Mouse (Mus musculus): ENCODE results near the gene Tulp3.

Gene Tulp3

DNA sequence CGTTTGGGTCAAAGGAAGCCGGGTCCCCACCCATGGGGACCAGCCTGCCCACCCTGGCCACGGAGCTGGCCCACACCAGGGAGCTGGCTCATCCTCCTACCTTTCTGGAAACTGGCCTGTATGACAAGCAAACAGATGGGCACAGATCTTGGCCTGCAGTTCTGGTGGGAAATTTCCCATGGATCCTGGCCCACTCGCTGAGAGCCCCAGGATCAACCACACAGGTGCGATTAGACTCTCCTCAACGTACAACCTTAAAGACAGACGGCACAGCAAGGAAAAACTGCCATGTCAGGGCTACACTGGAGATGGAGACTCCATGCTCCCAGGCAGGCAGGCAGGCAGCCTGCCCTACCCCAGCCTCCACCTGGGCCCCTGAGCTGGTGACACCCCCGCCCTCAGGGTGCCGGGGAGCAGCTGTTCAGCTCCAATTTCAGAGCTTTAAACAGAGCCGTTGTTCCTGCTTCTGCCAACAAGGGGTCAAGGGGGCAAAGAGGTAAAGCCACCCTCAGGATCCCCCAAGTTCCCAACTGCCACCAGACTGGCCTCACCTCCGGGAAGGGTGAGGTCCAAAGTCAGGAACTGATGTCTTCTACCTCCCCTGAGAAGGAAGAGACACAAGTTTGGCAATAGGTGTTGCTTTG is 58.8 kb downstream of the Tulp3 start:
- DNase-seq (ENCODE audit: low read depth) = no peak

GRCm38 (mm10) chr6:128295876-128296749 is 59.5 kb downstream of the Tulp3 start:
- DNase-seq (ENCODE audit: low read depth) = peak; percentile 84

DNA sequence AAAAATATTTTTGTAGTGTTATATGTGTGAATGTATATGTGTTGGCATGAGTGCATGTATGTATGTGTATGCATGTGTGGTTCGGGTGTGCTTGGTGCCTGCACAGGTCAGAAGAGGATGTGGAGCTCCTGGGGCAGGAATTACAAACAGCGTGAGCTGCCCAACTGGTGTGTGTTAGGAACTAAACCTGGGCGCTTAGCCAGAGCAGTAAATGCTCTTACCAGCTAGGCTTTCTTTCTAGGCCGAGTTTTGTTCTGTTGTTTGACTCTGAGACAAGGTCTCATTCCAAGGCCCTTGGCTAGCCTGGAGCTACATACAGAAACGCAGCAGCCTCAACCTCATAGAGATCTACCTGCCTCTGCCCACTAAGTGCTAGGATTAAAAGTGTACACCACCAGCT is 64.4 kb downstream of the Tulp3 start:
- no peak for DNase-seq (ENCODE audit: low read depth)

GRCm38 (mm10) chr6:128288681-128289080 is 67.0 kb downstream of the Tulp3 start:
- DNase-seq (ENCODE audit: low read depth) = no peak

DNA sequence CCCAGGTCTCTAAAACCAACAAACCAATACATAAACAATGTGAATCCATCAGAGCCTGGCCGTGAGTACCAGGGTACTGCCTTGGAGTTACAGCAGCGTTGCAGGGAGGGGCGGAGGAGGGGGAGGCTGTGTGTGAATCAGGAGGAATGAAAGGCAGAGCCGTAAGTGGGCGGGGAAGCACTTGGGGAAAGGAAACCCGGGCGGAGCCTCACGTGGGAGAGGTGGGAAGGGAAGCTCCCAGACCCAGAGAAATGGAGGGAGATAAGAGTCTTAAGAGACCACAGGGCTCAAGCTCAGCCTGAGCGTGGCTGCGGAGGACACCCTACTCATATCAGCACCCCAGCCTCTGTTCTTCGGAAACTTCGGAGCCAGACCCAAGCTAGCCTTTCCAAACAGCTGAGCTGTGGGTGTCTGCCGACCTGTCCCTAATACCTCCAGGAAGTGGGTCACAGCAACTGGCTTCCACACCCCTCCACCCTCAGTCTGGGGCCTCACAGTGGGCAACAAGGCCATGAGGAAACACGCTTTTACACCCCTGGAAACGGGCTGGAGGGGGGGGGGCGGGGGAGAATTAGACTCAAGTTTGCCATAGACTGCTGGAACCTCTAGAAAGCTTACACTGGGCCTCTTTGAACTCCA is 69.7 kb downstream of the Tulp3 start:
- DNase-seq (ENCODE audit: low read depth) = peak; percentile 79

GRCm38 (mm10) chr6:128282126-128282525 is 73.5 kb downstream of the Tulp3 start:
- DNase-seq (ENCODE audit: low read depth) = peak; percentile 90

DNA sequence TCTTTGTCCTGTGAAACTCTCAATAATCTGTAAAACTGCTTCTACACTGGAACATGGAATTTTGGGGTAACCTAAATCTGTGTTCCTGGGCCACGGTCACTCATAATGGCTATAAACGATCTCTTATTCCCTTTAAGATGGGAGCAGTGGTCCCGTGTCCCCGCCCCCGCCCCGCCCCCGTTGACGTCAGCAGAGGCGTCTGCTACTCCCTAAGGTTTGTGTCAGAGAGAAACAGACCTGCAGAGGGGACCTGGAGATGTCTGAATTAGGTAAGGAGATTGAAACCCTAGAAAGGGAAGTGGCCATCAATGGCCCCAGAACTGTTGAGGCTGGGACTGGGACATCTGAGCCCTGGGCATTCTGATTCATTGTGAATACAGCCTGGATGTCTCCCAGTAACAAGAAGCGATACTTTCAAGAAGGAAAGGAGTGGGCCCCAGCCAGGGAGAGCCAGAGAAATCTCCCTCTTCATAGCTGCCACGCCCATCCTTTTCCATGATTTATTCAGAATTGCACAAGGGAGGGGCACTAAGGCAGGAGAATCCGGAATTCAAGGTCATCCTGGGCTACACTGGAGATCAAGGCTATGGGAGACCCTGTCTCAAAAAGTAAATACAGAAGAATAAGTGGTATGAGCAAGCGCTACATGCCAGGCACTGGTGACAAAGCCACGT is 75.0 kb downstream of the Tulp3 start:
- no peak for DNase-seq (ENCODE audit: low read depth)

GRCm38 (mm10) chr6:128279608-128280007 is 76.0 kb downstream of the Tulp3 start:
- no peak for DNase-seq (ENCODE audit: low read depth)

- no peak for DNase-seq (ENCODE audit: low read depth)
Observed at GRCm38 (mm10) chr6:128279099-128279498, 76.6 kb downstream of the Tulp3 start.

DNA sequence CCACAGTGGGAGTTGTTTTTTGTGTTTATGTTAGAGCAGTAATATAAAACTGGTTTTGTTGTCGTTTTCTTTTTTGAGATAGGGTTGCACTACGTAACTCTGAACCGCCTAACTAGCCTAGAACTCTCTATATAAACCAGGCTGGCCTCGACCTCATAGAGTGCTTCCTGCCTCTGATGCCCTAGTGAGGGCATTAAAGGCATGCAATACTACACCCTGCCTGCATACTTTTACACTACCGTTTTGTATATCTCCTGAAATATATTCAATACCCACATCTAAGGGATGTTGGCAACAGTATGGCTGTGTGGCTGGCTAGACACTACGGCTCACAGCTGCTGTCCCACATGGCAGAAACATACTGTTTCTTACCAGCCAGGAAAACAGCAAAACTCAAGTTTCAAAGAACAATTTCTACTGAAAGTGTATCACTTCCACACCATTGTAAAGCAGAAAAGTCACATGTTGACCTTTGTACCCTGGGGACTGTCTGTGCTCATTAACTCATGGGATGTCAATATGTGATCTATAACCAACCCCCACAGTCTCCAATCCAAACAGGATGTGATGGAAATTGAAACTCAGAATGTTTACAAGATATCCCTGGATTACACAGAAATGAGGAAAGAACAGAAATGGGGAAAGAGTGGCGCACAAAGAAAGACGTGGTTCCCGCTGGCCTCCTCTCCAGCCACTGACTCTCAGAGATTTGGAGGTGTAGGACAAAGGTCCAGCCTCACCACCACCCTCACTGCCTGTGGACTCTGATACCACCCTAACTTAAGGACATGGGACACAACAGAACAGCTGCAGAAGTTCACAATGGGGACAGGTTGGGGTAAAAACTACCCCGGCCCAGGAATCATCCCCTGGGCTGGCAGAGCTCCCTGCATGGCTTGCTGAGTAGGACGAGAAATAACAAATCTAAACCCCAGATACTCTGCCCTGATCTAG is 78.2 kb downstream of the Tulp3 start:
- DNase-seq (ENCODE audit: low read depth) = no peak

DNA sequence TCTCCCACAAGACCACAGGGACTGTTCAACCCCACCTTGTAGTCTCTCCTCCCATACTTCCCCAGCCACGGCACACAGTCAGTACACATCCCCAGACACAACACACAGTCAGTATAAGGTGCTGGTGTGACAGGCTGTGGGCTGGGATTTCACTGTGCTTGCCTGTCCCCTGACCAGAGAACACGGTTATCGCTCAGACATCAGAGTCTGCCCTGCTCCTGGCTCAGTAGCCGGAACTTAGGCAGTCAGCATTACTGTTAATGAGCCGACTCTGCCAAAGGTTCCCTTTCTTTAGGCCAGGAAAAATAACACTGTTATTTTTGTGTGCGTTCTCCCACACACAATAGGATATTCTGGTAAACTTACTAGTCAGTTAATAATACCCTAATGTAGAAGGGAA is 79.3 kb downstream of the Tulp3 start:
- DNase-seq (ENCODE audit: low read depth) = no peak

- no peak for DNase-seq (ENCODE audit: low read depth)
Observed at GRCm38 (mm10) chr6:128275506-128276064, 80.1 kb downstream of the Tulp3 start.

- no peak for DNase-seq (ENCODE audit: low read depth)
Observed at GRCm38 (mm10) chr6:128273507-128273906, 82.1 kb downstream of the Tulp3 start.

DNA sequence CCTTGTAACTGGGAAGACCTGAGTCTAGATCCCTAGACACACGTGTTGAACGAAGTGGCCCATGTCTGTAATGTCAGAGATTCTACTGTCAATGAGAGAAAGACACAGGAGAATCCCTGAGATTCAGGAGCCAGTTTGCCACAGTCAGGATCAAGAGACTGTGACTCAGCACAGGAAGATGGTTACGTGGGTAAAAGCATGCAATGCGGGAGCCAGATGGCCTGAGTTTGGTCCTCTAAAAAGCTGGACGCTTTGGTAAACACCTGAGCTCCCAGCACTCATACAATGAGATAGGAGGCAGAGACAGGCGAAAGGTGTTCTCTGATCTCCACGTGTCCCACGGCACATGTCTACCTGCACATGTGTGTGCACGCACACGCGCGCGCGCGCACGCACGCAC is 82.9 kb downstream of the Tulp3 start:
- no peak for DNase-seq (ENCODE audit: low read depth)

All from fibroblast of lung, adult 2 months (primary cell).